Mouse (Mus musculus): ENCODE data around the gene Gm11568.

GRCm38 (mm10) chr11:99846746-99847145 is 11.0 kb upstream of the Gm11568 start:
- TF ChIP-seq POLR2A (IDR thresholded peaks at IDR 0.05; ENCODE audit: extremely low read depth, insufficient read depth, low read length), result no peak
- no peak for TF ChIP-seq CTCF (IDR thresholded peaks at IDR 0.05; ENCODE audit: extremely low read depth, insufficient read depth, low read length)
